Mouse (Mus musculus) splenic B cell, adult 2 months (primary cell): ENCODE measurements at regions not wholly inside any gene's neighbourhood (a gene's known extent, or its start where the extent isn't known, plus 50 kb on each side); places are given as distances from the start of the nearest gene placed in this dataset.
"Not testable (repeated sequence)": the region's sequence is repeated elsewhere in the genome, so short reads cannot be mapped to it uniquely, and the experiment has no call there.

Experiments
- DNase-seq: peaks from one replicate; pipeline ENCODE4 v3.0.0-alpha.2; 2011; ENCODE audit warnings: low read depth, low spot score
- H3K27me3 ChIP-seq: 2 replicates; pipeline ENCODE4 v1.6.1; 2012; ENCODE audit warnings: mild to moderate bottlenecking, low read length, moderate library complexity, mixed read lengths; ENCODE audit not compliant: control insufficient read depth, poor library complexity, insufficient read depth, severe bottlenecking
- H3K36me3 ChIP-seq: 2 replicates; pipeline ENCODE4 v1.6.1; 2012; ENCODE audit warnings: mild to moderate bottlenecking, low read length, moderate library complexity, mixed read lengths; ENCODE audit not compliant: control insufficient read depth, poor library complexity, insufficient read depth, severe bottlenecking

GRCm38 (mm10) chr10:95745254-95745653, 72.0 kb upstream of the Anapc15-ps start:
- no peak for DNase-seq
- H3K36me3 ChIP-seq, result no peaks in the 10 kb centered on the region
- H3K27me3 ChIP-seq, result no peaks in the 10 kb centered on the region

GRCm38 (mm10) chr10:95743627-95744026, 70.4 kb upstream of the Anapc15-ps start:
- Histone ChIP-seq H3K36me3 (no peaks in the 10 kb centered on the region), H3K27me3 (no peaks in the 10 kb centered on the region)
- no peak for DNase-seq

DNA sequence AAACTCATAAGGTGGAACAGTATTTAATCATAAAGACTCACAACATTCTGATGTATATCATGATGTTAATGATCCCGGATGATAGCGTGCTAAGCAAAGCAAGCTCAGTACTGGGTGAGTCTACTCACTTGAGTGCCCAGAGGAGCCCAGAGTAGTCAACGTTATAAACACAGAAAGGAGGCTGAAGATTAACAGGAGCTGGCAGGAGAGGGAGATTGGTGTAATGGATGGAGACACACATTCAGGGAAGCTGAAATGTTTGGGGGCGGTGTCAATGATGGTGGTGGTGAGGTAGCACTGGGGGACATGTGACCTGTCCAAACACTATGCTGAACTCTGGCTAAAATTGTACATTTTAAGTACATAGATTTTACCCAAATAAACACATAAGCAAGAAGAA, 66.2 kb upstream of the Anapc15-ps start:
- Histone ChIP-seq H3K36me3 (no peaks in the 10 kb centered on the region), H3K27me3 (no peaks in the 10 kb centered on the region)
- DNase-seq, result no peak

DNA sequence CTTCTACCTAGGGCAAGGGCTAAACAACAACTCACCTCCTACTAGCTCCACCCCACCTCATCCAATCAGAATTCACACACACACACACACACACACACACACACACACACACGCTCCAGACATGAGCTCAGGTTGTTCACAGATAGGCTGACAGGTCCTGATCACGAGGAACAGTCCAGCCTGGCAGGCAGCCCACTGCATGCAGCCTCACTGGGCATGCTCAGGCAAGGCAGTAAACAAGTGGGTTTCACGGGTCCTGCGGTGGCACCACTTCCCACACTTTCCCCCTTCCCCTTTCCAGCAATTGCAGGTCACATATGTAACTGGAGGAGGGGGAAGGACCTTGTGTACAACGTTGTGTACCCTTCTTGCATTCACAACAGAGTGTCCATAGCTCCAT, 63.5 kb upstream of the Anapc15-ps start:
- not testable (repeated sequence) for DNase-seq, H3K36me3 ChIP-seq, H3K27me3 ChIP-seq

GRCm38 (mm10) chr10:95731001-95731400, 57.8 kb upstream of the Anapc15-ps start:
- no peak for DNase-seq
- H3K27me3 ChIP-seq, result no peaks in the 10 kb centered on the region
- no peaks in the 10 kb centered on the region for H3K36me3 ChIP-seq

- DNase-seq, result no peak
- Histone ChIP-seq H3K36me3 (no peaks in the 10 kb centered on the region), H3K27me3 (no peaks in the 10 kb centered on the region)
Observed at GRCm38 (mm10) chr10:95729890-95730289, 56.6 kb upstream of the Anapc15-ps start.

- no peak for DNase-seq
- no peaks in the 10 kb centered on the region for H3K27me3 ChIP-seq
- no peaks in the 10 kb centered on the region for H3K36me3 ChIP-seq
Observed at GRCm38 (mm10) chr10:95725910-95726309, 52.7 kb upstream of the Anapc15-ps start.

- Histone ChIP-seq H3K36me3 (no peaks in the 10 kb centered on the region), H3K27me3 (no peaks in the 10 kb centered on the region)
- DNase-seq, result no peak
Observed at GRCm38 (mm10) chr10:95725349-95725748, 52.1 kb upstream of the Anapc15-ps start.
